Mouse (Mus musculus): Measurements from ENCODE around the gene Bcan. TPM values are rescaled to one million over a fixed set of nuclear protein-coding genes. Genes with fewer than 3 reads are reported as not detected.

The Bcan gene
- polyA plus RNA-seq, 1 experiment from 2014 or later, result 0.13 TPM

- peak; percentile 38 for ATAC-seq (replicated peaks; ENCODE audit: extremely low read depth, insufficient read depth, low FRiP score)
- 2% methylated on average over 81 of the region's 81 CpGs for WGBS
Observed at GRCm38 (mm10) chr3:88023192-88024074, 23.4 kb upstream of the Bcan start.

DNA sequence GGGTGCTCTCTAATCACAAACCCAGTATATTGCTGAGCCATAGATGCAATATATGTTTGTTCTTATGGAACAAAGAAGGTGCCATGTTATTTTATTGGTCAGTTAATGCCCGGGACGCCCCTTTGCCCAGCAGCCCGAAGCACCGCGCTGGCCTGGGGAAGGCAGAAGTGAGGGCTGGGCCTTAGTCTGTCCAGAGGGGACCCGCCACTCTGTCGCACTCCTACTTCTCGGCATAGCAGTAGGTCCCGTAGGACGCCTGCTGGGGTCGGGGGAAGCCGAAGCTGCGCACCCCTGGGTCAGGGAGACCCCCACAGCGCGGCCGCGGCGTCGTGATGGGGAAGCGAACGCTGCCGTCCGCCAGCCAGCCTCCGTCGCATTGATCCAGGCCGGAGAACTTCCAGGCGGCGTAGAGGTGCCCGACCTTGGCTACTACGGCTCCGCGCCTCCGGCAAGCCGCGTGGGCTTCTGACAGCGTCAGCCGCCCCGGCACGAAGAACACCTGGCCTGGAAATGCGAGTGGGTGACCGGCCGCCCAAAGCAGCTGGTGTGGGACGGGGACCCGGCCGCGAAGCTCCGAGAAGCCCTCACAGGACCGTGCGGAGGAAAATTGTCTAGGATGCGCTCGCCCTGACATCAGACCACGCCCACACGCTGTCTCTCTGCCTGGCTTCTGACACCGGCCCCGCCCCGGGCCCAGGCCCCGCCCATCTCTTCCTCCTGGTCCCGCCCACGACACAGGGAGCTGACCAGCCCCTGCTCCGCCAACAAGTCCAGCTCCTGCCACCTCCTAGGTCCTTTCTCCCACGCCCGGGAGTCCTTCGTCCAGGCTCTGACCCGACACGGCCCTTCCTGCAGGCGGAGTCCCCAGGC is 22.5 kb upstream of the Bcan start:
- Histone ChIP-seq H3K4me1 (ENCODE audit: control insufficient read depth, insufficient read depth, low read length) (peaks cover 11% of the 10 kb centered on the region), H3K27me3 (ENCODE audit: control insufficient read depth, insufficient read depth, low read length) (peaks cover 65% of the 10 kb centered on the region), H3K4me2 (ENCODE audit: low read depth, low read length) (peak overlapping the region; percentile 98), H3K36me3 (ENCODE audit: control insufficient read depth, insufficient read depth) (no peaks in the 10 kb centered on the region), H3K27ac (ENCODE audit: low read length) (no peak overlapping the region), H3K9ac (ENCODE audit: low read length) (peak overlapping the region; percentile 34), H3K9me3 (replicated peaks; ENCODE audit: control insufficient read depth, low read length) (no peaks in the 10 kb centered on the region), H3K4me3 (ENCODE audit: low read length) (peak overlapping the region; percentile 66)
- WGBS, result 2% methylated on average over 66 of the region's 66 CpGs
- peak; percentile 92 for ATAC-seq (replicated peaks; ENCODE audit: extremely low read depth, insufficient read depth, low FRiP score)

More at GRCm38 (mm10) chr3:88023192-88024074, 23.4 kb upstream of the Bcan start:
- Histone ChIP-seq H3K27me3 (ENCODE audit: control insufficient read depth, insufficient read depth, low read length) (peaks cover 62% of the 10 kb centered on the region), H3K4me1 (ENCODE audit: control insufficient read depth, insufficient read depth, low read length) (peaks cover 11% of the 10 kb centered on the region), H3K36me3 (ENCODE audit: control insufficient read depth, insufficient read depth) (no peaks in the 10 kb centered on the region), H3K4me2 (ENCODE audit: low read depth, low read length) (peak overlapping the region; percentile 98), H3K4me3 (ENCODE audit: low read length) (peak overlapping the region; percentile 66), H3K9ac (ENCODE audit: low read length) (peak overlapping the region; percentile 34), H3K9me3 (replicated peaks; ENCODE audit: control insufficient read depth, low read length) (peaks cover 6% of the 10 kb centered on the region), H3K27ac (ENCODE audit: low read length) (no peak overlapping the region)

DNA sequence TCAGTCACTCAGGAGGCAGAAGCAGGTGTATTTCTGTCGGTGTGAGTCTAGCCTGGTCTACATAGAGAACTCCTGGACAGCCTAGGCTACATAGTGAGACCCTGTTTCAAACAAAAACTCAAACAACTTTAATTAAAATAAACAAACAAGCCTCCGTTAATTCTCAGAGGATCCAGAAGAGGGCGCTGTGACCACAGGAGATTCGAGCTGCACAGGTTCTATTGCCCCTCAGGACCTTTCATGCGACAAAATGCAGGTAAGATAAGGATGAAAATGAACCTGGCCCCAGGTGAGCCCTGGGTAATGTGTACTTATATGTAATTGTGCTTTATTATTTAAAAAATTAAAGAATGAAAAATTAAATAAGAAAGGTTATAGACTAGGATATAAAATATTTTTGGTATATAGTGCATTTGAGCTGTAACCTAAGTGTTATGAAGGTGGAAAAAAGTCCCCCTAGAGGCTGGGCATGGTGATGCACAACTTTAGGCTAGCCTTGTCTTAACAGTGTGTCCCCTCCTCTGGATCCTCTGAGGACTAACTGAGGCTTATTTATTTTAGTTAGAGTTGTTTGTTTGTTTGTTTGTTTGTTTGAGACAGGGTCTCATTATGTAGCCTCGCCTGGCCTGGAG is 10.7 kb upstream of the Bcan start:
- Histone ChIP-seq H3K27me3 (ENCODE audit: control insufficient read depth, insufficient read depth, low read length) (peaks cover 6% of the 10 kb centered on the region; the same call in 1 of the 2 replicates), H3K4me1 (ENCODE audit: control insufficient read depth, insufficient read depth, low read length) (peaks cover 4% of the 10 kb centered on the region; the same call in 1 of the 2 replicates), H3K4me3 (ENCODE audit: low read length) (no peak overlapping the region), H3K27ac (ENCODE audit: low read length) (no peak overlapping the region), H3K9me3 (replicated peaks; ENCODE audit: control insufficient read depth, low read length) (no peaks in the 10 kb centered on the region; the same call in 1 of the 2 replicates), H3K36me3 (ENCODE audit: control insufficient read depth, insufficient read depth) (no peaks in the 10 kb centered on the region), H3K4me2 (ENCODE audit: low read depth, low read length) (no peak overlapping the region), H3K9ac (ENCODE audit: low read length) (no peak overlapping the region)
- ATAC-seq (replicated peaks; ENCODE audit: extremely low read depth, insufficient read depth, low FRiP score), result no peak
- WGBS, result 11% methylated on average over 6 of the region's 6 CpGs

DNA sequence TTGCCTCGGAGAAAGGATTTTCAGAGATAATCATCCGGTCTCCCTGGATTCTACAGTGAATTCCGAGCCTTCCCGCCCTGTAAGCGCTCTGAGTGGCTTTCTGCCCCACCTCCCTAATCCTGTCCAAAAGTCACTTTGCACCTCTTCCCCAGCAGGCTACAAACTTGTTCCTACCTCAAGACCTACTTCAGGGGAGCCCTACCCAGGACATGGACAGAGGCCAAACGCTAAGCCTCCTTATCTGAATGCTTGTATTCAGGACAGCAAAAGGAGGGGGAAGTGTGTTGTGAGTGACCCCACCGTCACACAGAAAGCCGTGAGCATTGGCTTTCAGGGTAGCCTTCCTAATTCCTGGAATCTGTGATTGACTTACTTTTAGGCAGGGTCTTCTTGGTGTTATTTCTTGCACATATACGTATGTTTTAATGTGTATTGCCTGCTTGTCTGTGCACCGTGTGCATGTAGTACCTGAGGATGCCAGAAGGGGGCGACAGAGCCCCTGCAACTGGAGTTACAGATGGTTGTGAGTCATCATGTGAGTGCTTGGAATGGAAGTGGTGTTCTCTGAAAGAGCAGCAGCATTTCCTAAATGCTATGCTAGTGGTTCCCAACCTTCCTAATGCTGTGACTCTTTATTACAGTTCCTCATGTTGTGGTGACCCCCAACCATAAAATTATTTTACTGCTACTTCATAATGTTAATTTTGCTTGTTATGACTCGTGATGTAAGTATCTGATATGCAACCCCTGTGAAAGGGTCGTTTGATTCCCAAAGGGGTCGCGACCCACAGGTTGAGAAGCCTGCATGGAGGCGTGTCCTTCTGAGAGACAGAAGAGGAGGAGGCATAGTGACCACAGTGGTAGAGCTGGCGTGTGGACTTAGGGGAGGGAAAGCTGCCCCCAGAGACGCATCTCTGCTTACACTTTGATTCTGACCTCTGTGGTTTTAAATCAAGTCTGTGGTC is 6.1 kb upstream of the Bcan start:
- H3K9ac ChIP-seq (ENCODE audit: low read length), result no peak overlapping the region
- no peak overlapping the region for H3K4me3 ChIP-seq (ENCODE audit: low read length)
- peaks cover 4% of the 10 kb centered on the region; the same call in 1 of the 2 replicates for H3K4me1 ChIP-seq (ENCODE audit: control insufficient read depth, insufficient read depth, low read length)
- peaks cover 28% of the 10 kb centered on the region for H3K27me3 ChIP-seq (ENCODE audit: control insufficient read depth, insufficient read depth, low read length)
- ATAC-seq (replicated peaks; ENCODE audit: extremely low read depth, insufficient read depth, low FRiP score), result no peak
- H3K27ac ChIP-seq (ENCODE audit: low read length), result no peak overlapping the region
- H3K9me3 ChIP-seq (replicated peaks; ENCODE audit: control insufficient read depth, low read length), result no peaks in the 10 kb centered on the region; the same call in 1 of the 2 replicates
- H3K4me2 ChIP-seq (ENCODE audit: low read depth, low read length), result no peak overlapping the region
- WGBS, result 68% methylated on average over 18 of the region's 18 CpGs
- H3K36me3 ChIP-seq (ENCODE audit: control insufficient read depth, insufficient read depth), result no peaks in the 10 kb centered on the region

DNA sequence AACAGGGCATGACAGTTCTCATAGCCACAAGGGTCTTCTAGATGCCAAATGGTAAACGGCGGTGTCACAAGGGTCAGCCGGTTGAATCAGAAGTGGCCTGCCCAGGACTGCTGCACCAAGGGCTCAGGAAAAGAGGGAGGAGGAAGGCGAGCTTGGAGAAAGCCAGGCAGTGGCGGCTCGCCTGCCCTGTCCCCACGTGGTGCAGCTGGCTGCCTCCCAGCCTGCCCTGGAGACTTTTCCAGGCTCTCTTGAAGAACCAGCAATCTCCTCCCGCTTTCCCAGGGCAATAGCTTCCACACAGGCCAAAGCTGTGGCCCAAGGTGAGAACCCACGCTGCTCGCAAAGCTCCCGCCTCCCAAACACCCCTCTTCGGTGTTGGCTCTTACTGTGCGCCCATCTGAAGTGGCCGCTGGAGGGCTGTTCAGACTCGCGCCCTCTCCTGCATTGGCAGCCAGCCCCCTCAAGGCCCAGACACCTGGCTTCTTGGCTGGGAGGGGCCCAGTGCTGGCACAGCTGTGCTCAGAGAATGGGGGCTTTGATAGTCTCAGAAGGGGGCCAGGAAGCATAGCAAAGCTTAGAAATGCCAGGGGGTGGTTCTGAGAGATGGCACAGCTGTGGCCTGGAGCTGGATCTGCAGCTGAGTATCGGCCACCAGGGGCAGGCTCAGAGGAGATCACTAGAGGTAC is 2.4 kb upstream of the Bcan start:
- 0 out of 2 replicates have a peak, but pooled peaks have one; percentile 19 for ATAC-seq (replicated peaks; ENCODE audit: extremely low read depth, insufficient read depth, low FRiP score)
- WGBS, result 3% methylated on average over 17 of the region's 17 CpGs

GRCm38 (mm10) chr3:88000816-88001595 is 976 bp upstream of the Bcan start:
- Histone ChIP-seq H3K9ac (ENCODE audit: low read length) (no peak overlapping the region), H3K4me2 (ENCODE audit: low read depth, low read length) (no peak overlapping the region), H3K4me3 (ENCODE audit: low read length) (peak overlapping the region; percentile 46; the same call in 1 of the 2 replicates), H3K36me3 (ENCODE audit: control insufficient read depth, insufficient read depth) (no peaks in the 10 kb centered on the region), H3K4me1 (ENCODE audit: control insufficient read depth, insufficient read depth, low read length) (peaks cover 18% of the 10 kb centered on the region), H3K27me3 (ENCODE audit: control insufficient read depth, insufficient read depth, low read length) (peaks cover 76% of the 10 kb centered on the region), H3K9me3 (replicated peaks; ENCODE audit: control insufficient read depth, low read length) (no peaks in the 10 kb centered on the region; the same call in 1 of the 2 replicates), H3K27ac (ENCODE audit: low read length) (no peak overlapping the region)
- WGBS, result 17% methylated on average over 11 of the region's 11 CpGs
- ATAC-seq (replicated peaks; ENCODE audit: extremely low read depth, insufficient read depth, low FRiP score), result no peak

More for the DNA sequence above, 2.4 kb upstream of the Bcan start:
- no peaks in the 10 kb centered on the region for H3K36me3 ChIP-seq (ENCODE audit: control insufficient read depth, insufficient read depth)
- H3K27me3 ChIP-seq (ENCODE audit: control insufficient read depth, insufficient read depth, low read length), result peaks cover 61% of the 10 kb centered on the region
- no peak overlapping the region for H3K4me2 ChIP-seq (ENCODE audit: low read depth, low read length)
- peaks cover 18% of the 10 kb centered on the region; the same call in 1 of the 2 replicates for H3K4me1 ChIP-seq (ENCODE audit: control insufficient read depth, insufficient read depth, low read length)
- no peak overlapping the region for H3K9ac ChIP-seq (ENCODE audit: low read length)
- H3K9me3 ChIP-seq (replicated peaks; ENCODE audit: control insufficient read depth, low read length), result no peaks in the 10 kb centered on the region; the same call in 1 of the 2 replicates
- no peak overlapping the region for H3K4me3 ChIP-seq (ENCODE audit: low read length)
- no peak overlapping the region for H3K27ac ChIP-seq (ENCODE audit: low read length)

GRCm38 (mm10) chr3:87999243-87999895 is 661 bp downstream of the Bcan start:
- peaks cover 92% of the 10 kb centered on the region for H3K27me3 ChIP-seq (ENCODE audit: control insufficient read depth, insufficient read depth, low read length)
- WGBS, result 1% methylated on average over 38 of the region's 38 CpGs
- H3K4me1 ChIP-seq (ENCODE audit: control insufficient read depth, insufficient read depth, low read length), result peaks cover 18% of the 10 kb centered on the region
- peak overlapping the region; percentile 46 for H3K4me3 ChIP-seq (ENCODE audit: low read length)
- ATAC-seq (replicated peaks; ENCODE audit: extremely low read depth, insufficient read depth, low FRiP score), result no peak
- no peaks in the 10 kb centered on the region for H3K9me3 ChIP-seq (replicated peaks; ENCODE audit: control insufficient read depth, low read length)
- H3K27ac ChIP-seq (ENCODE audit: low read length), result no peak overlapping the region
- H3K9ac ChIP-seq (ENCODE audit: low read length), result no peak overlapping the region
- peak overlapping the region; percentile 67 for H3K4me2 ChIP-seq (ENCODE audit: low read depth, low read length)
- no peaks in the 10 kb centered on the region for H3K36me3 ChIP-seq (ENCODE audit: control insufficient read depth, insufficient read depth)

All from heart, embryonic 16.5 days (tissue).